Mouse (Mus musculus): ENCODE measurements around the gene Tmem115. TPM values are rescaled to one million over a fixed set of nuclear protein-coding genes. Genes with fewer than 3 reads are reported as not detected.
"Not testable (repeated sequence)": the region's sequence is repeated elsewhere in the genome, so short reads cannot be mapped to it uniquely, and the experiment has no call there.

The Tmem115 gene
- total RNA-seq, 2 experiments from 2014 or later = 29.4 to 30.4 TPM

DNA sequence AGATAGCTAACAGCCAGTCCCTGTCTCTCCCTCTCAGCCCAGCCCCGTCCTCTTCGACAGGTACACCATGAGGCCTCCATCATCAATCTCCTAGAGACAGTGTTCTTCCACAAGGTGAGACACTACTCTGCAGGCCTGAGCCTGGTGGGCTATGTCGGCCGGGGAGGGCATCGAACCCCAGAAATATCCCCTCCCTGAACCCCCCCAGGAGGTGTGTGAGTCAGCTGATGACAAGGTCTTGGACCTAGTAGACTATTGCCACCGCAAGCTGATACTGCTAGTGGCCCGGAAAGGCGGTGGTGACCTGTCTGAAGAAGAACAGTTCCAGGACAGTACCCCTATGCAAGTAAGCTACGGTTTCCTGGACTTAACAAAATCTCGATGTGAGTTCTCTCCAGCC lies 15.1 kb downstream of the Tmem115 start:
- DNase-seq = no peak
- intact Hi-C loops (cut with DNase I) = no loop called here

DNA sequence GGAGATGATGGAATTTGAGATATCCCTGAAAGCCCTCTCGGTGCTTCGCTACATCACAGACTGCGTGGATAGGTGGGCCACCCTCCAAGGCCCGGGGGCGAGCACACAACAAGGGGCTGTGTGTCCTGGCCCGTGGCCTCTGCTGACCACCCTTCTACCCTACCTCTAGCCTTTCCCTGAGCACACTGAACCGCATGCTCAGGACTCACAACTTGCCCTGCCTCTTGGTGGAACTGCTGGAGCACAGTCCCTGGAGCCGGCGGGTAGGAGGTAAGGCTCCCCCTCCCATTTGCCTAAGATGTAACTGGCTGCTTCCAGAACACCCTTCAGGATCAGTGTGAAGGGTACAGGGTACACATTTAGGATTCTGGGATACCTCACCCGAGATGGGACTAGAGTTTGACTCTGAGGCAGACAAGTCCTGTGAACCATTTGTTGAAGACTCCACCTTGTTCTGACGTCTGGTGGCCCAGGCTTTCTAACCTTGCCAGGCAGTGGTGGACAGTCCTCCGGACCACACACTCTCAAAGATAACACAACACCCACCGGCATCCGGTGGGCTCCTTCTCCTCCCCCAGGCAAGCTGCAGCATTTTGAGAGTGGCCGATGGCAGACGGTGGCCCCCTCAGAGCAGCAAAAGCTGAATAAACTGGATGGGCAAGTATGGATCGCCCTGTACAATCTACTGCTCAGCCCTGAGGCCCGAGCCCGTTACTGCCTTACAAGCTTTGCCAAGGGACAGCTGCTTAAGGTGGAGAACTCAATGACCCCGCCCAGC lies 15.7 kb downstream of the Tmem115 start:
- intact Hi-C loops (cut with DNase I) = no loop called here
- no peak for DNase-seq

DNA sequence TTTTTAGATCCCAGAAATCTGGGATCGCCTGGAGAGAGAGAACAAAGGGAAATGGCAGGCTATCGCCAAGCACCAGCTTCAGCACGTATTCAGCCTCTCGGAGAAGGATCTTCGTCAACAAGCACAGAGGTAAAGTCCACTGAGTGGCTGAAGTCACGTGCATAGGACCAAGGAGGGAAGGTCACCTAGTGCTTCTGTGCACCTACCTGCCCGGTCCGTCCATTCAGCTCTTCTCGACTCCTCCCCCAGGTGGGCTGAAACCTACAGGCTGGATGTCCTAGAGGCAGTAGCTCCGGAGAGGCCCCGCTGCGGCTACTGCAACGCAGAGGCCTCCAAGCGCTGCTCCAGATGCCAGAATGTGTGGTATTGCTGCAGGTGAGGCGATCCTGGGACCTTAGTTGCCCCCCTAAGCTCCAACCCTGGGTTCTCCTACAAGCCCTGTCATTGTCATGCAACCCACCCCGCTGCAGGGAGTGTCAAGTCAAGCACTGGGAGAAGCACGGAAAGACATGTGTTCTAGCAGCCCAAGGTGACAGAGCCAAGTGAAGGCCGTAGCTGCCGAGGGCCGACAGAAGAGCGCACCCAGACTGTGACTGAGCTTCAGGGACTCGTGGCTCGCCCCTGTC lies 16.9 kb downstream of the Tmem115 start:
- no peak for DNase-seq
- intact Hi-C loops (cut with DNase I) = no loop called here

DNA sequence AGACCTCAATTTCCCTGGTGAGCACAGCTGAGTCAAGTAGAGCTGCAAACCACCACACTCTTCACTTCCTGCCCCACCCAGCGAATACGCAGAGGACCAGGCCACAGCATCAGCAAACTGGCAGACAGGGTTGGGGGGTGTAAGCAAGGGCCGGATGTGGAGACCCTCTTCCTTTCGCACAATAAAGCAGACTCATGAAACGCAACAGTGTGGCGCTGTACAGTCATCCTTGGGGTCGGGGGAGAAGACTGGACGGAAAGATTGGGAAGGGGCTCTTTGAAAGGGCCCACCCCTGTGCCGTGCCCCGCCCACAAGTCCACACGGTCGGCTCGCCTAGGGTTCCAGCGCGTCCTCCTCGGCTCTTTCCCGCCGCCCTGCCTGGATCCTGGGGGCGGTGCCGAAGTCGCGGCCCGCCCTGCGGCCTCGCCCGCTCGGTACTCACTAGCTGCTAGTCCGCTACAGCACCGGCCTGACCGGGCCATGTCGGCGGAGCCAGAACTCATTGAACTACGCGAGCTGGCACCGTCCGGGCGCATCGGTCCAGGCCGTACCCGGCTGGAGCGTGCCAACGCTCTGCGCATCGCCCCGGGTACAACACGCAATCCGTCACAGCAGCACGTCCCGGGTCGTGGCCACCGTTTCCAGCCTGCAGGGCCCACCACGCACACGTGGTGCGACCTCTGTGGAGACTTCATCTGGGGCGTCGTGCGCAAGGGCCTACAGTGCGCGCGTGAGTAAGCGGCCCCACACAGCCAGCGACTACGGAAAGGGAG lies 17.6 kb downstream of the Tmem115 start, which contains the start of gene Rassf1:
TSS of gene Rassf1 (plus strand) at position 439 of the 773 bp plus-strand sequence.
- no peak for DNase-seq
- intact Hi-C loops (cut with DNase I) = no loop called here

DNA sequence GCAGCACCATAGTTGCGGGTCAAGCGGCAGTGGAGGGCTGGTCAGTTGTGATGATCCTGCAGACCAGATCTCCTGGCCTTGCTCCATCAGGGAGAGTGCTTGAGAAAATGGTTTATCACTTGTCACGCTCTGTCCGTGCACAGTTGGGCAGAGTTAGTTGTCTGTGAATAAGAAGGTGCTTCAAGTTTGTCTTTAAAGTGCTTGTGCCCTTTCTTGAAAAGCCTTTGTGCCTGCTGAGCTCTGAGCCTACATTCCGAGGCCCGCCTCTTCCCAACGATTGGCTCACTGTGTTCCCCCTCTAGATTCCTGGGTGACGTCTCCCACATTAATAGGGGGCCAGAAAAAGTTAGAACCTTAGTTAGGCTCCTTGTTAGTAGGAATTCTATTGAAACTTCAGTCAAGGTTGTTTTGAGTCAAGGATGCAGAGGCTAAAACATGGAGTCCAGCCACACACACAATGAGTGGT lies 18.2 kb downstream of the Tmem115 start:
- no peak for DNase-seq
- intact Hi-C loops (cut with DNase I) = no loop called here

DNA sequence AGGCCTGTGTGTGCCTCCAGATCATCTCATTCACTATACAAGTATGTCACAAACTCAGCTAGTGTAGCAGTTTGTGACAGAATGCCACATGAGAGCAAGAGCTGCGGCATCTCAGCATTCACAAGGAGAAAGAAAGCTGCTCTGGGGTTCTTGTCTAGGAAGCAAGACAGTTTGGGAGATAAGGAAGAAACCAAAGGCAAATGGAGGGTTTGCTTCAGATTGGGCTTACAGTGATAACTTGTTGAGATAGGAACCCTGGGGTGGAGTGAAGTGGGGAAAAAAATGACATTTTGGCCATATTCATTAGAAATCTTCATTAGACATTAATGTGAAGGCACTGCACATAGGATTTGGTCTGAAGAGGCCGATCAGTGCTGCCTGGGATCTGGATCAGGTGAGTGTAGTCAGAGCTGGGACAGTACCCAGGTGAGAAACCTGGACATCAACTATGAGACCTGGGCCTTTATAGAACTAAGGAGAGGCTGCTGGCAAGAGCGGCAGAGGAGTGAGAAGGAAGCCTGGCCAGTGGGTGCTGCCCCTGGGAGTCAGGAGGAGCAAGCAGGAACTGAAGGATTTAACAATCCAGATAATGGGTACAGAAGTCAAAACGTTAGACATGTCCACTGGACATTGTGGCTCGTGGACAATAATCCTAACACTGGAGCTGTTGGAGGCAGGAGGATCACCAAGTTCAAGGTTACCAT lies 19.1 kb downstream of the Tmem115 start:
- no peak for DNase-seq
- intact Hi-C loops (cut with DNase I) = no loop called here

DNA sequence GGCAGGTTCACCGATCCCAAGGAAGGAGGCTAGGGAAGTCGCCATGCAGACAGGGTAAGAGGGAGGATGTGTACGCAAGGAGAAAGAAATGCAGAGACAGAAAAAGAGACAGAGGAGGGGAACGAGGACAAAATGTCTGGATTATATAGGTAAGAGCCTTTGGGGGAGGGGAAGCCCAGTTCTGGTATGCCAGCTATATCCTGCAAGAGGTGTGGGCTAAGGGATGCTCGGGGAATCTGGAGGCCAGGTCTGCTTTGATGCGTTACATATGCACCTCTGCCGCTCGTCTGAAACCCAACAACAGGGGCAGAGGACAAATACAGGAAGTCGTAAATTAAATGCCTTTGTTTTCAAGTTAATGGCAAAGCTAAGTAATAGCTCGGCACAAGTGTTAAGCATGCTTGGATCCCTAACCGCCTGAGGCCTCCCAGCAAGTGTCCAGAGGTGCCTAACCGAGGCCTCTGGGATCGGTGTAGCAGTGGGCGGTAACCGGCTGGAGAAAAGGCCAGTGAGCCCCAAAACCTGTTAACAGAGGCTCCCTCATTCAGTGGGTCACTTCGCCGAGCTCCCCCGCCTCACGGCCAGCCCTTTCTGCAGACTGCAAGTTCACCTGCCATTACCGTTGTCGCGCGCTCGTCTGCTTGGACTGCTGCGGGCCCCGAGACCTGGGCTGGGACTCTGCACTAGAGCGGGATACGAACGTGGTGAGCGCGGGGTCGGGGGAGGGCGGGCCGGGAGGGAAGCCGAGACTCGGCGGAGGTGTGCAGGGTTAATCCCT lies 20.0 kb downstream of the Tmem115 start:
- peak; percentile 38 for DNase-seq
- intact Hi-C loops (cut with DNase I) = no loop called here

DNA sequence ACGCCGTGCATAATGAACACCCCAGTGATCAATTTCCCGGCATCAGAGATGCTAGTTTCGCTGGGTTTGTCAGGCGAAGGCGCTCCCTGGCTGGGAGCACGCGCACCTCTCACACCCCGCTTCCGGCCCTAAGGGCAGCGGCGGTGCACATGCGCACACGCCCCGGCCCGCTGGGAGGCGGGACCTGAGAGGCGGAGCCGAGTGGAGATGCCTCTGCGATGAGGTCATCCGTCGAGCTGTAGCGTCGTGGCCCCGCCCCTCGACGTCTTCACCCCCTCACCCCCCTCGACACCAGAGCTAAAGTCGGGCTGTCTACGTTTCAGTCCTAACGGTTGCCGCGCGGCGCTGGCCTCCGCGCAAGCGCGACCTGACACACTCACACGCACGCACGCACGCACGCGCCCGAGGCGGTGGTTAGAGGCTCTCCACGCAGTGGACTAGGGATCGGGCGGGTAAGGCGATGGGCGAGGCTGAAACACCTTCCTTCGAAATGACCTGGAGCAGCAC lies 20.6 kb downstream of the Tmem115 start:
- intact Hi-C loops (cut with DNase I) = no loop called here
- DNase-seq = peak; percentile 98

DNA sequence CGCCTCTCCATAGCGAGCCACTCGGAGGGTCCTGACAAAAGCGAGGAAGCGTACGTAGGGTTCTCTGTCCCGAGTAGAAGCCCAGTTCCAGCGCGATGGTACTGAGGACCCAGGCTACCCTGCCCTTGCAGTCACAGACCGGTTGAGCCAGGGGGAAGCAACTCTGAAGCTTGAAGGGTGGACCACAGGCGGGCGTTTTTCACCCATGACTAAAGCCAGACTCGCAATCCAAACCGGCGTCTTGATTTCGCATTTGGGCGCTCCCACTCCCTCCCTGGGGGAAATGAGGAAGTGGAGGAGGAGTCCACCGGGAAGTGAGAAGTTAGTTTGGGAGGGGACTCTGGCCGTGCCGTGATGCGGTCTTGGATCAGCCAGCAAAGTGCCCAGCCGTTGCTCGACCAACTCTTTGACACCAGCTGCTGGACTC lies 21.3 kb downstream of the Tmem115 start:
- intact Hi-C loops (cut with DNase I) = no loop called here
- peak; percentile 45 for DNase-seq

DNA sequence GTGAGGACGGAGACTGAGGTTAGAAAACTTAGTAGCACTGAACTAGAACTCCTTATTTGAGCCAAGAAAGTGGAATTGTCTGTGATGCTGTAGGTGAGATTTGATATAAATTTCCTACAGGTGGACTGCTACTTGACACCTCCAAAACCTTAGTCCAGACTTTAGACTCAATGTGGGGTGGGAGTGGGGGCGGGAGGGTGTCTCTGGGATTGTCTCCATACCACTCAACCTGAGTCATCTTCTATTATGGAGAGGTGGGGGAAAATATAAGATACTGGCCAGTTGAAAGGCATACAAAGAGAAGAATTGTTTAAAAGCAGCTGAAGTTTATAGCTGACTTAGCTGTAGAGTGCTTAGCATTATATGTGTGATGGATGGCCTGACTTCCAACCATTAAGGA lies 22.0 kb downstream of the Tmem115 start:
- intact Hi-C loops (cut with DNase I) = no loop called here
- no peak for DNase-seq

DNA sequence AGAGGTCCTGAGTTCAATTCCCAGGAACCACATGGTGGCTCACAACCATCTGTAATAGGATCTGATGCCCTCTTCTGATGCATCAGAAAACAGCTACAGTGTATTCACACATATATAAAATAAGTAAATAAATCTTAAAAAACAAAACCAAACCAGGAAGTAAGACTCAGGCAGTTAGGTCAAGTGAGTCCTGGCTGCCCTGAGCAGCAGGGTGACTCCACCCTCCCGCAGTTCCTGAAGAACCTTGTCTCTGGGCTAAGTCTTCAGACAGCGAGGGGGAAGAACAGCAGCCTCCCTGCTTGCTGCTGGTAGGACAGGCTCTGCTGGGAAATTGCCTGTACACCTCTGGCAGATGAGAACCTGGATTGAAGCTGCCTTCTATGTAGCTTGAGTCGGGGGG lies 22.6 kb downstream of the Tmem115 start:
- intact Hi-C loops (cut with DNase I) = no loop called here

DNA sequence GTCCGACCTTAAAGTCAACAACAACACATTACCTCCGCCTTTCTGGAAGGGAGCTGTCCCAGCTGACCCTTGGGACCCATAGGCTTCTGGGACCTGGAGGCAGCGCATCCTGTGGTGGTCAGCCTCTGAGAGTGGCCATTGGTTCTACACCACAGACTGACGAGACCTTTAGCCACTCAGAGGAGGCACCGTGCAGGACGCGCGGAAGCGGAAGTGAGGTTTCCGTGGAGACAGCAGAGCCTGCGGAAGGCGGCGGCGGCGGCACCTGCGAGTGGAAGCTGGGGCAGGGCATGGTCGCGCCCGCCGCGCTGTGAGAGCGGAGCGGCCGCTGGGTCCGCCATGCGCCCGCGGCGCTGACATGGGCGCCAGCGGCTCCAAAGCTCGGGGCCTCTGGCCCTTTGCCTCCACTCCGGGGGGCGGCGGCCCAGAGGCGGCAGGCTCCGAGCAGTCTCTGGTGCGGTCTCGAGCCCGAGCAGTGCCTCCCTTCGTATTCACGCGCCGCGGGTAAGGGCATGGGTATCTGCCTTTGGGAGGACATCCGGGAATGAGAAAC lies 29.4 kb downstream of the Tmem115 start, which contains the start of gene Tusc2:
TSS of gene Tusc2 (plus strand) at position 227 of the 553 bp plus-strand sequence.
- intact Hi-C loops (cut with DNase I) = no loop called here
- peak; percentile 92 for DNase-seq

More for the DNA sequence above, 22.6 kb downstream of the Tmem115 start:
- DNase-seq = no peak

DNA sequence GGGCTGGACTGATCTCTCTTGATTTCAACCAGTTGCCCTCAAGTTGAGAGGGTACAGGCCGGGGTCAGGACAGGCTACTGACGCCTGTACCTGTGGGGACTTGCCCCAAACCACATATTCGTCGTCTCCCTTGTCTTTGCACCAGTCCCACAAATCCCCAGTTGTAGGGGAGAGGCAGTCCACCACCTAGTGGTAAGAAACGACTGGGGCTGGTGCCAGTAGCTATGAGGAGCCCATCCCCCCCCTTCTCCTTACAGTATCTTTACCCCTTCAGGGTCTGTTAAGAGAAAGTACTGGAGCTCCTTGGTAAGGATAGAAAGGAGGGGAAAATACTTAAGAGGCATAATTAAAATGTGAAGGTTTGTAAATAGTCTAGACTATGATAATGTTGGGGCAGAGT lies 31.8 kb downstream of the Tmem115 start:
- DNase-seq; intact Hi-C loops (cut with DNase I): not testable (repeated sequence)

DNA sequence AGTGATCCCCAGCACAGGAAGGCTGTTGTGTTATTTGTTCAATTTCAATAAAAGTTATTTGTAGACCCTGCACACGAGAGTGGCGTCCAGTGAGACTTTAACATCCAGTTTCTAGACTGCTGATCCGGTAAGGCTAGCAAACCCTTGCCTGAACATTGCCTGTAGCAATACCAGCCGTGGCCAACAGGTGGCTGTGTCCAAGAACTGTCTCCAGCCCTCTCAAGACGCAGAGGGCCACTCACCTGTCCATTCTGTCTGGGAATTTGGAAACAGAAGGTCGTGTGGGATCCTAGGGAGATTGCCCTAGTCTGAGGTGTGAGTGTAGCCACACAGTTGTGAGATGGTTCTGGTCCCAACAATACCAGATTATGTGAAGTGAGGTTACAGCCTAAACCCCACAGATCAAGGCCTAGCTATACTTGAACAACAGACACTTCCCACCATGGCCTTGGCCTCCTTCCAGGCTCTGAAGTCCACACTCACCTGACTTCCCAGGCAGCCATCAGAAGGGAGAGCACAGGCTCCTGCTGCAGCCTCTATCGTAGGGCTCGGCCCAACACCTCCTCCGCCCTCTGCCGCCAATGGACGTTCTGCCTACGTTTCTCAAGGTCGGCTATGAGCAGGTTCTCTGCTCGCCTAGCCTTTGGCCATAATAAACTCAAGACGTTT lies 32.4 kb downstream of the Tmem115 start:
- intact Hi-C loops (cut with DNase I) = no loop called here
- DNase-seq = peak; percentile 79

DNA sequence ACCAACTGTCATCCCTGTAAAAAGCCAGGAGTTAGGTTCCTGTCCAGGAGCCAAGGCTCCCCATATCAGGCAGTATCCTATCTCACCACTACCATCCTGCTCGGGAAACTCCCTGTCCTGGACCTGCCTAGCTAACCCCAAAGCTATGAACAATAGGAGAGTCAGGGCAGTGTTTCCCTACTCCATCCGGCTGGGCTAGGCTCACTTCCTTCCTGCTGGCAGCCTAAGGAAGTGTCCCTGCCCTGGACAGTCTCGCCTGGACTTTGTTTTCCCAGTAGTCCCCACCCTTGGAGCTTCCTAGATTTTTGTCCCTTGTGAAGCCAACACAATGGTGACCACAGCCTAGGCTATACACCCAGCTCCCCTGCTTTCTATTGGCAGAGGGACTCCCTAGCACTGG lies 33.1 kb downstream of the Tmem115 start:
- DNase-seq = no peak
- intact Hi-C loops (cut with DNase I) = no loop called here

DNA sequence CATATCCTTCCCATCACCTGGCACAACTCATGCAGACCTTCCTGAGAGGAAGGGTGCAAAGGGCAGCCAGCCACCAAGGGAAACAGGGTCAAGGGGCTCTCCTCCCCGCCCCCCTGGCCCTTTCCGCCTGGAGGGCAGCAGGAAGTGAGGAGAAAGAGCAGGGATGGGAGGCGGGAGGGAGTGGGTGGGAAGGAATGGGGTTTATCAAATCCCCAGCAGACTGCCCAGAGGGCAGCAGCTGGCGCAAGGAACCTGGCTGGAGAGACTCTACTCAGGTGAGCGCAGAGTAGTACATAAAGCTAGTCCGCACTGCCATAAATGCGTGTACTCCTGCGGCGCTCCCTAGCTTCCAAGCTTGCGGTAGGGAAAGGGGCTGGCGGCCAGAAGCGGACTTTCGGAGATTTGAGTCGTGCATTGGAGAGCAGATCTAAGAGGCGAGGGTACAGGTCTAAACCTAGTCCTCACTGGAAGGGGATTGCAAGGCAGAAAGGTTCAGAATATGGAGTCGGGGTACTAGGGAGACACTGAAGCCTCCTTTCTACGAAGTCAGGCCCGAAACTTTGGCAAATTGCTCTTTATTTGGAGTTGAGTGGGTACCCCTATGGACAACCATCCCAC lies 34.1 kb downstream of the Tmem115 start, which contains the start of gene Hyal2:
TSS of gene Hyal2 (plus strand) at position 244 of the 618 bp plus-strand sequence.
- intact Hi-C loops (cut with DNase I) = no loop called here
- no peak for DNase-seq

DNA sequence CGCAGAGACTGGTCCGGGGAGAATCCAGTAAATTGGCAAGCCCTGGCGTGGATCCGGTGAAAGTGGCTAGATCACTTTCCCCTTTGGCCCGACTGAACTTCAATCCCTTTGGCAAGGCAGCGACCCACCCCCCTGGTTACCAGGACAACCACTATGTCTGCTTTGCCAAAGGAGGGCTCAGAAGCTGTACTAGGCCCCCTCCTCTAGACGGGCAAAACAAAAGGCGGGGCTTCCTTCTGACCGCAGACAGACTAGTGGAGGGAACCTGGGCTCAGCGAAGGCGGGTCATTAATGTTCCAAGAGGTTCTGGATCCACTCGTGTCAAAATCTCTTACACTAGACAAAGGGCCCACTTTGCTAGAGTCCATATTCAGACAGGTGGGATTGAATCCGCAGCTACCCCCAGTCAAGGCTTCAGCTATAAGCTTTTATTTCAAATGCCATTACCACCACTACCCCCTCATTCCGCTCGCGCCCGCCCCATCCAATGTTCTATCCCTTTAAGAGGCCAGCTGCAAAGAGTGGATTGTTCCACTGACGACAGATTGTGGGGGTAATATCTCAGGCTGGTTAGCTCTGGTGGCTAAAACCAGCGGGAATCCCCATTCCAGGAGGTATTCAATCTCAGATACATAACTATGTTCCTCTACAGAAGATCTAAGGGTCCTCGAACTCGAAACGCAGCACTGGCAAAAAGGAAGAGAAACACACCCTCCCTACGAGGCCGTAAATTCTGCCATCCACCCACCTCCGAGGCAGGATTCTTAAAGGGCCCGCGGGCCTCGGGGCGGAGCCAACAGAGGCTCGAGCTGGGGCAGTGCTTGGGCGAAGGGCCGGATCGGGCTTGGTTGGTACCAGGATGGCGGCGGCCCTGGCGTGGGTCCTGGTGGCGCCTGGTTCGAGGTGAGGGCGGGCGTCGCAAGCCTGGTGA lies 34.9 kb downstream of the Tmem115 start:
- intact Hi-C loops (cut with DNase I) = no loop called here
- DNase-seq = peak; percentile 89
